Mouse (Mus musculus): ENCODE measurements around the gene Reps2.

Gene Reps2

DNA sequence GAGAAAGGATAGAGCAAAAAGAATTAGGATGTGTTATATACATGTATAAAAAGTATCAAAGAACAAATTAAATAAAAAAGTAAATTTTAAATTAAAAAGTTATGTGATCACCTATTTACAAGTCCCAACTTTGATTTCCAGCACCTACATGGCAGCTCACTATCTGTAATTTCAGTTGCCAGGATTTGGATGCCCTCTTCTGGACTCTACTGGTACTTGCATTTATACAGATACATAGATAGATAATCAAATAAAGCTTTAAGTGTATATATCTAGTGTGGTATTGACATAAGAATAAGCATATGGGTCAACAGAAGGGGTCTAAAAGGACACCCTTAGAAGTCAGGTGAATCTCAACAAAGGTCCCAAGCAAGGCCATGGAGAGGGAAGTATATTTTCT is 155.7 kb downstream of the Reps2 start:
- DNase-seq: no peak

DNA sequence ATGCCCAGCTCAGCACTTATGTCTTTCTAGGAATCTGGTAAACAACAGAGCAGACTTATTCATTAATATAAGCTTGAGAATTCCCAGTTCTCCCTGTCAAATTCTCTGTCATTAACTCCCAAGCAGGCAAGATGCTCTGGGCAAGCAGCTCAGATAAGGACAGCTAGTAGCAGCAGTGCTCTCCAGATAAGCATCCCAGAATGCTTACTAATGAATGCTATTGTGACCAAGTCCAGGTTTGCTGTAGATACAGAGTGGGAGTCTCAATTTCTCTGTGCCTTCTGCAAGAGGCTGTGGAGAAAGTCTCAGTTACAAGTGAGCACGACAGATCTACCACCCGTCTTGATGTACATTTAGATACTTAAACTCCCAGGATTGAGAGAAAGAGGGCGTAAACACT is 173.2 kb downstream of the Reps2 start:
- DNase-seq: no peak

DNA sequence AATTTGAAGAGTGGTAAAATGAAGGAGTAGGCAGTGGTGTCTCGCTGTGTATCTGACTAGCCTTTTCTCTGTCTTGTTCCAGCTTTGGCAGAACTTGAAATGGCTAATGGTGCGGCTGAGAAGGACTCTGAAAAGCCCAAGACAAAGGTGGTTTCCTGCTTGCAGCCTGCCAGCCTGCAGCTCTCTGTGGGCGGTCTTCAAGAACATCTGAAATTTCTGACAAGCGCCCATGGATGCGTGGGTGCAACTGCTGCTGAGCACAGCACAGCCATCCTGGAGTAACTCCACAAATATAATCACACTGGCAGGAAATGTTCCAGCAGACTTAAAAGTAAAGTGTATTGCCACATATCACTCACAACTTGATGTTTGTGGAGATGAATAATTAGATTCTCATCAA is 181.3 kb downstream of the Reps2 start:
- DNase-seq: no peak

DNA sequence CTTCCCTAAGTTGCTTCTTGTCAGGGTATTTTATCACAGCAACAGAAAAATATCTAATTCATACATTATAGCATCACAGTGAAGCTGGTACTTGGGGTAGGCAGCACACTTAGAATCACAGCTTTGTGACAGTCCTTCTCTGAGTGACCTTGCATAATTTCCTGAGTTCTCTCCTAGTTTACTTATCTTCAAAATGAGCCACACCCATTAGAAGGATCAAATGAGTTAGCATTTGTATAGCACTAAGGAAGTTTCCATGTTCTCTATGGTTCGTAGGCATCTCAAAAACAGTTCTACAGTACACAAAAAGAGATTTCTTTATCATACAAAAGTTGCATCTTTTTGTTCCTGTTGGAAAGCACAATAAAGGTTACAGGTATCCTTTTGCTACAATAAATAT is 187.0 kb downstream of the Reps2 start:
- DNase-seq: no peak

DNA sequence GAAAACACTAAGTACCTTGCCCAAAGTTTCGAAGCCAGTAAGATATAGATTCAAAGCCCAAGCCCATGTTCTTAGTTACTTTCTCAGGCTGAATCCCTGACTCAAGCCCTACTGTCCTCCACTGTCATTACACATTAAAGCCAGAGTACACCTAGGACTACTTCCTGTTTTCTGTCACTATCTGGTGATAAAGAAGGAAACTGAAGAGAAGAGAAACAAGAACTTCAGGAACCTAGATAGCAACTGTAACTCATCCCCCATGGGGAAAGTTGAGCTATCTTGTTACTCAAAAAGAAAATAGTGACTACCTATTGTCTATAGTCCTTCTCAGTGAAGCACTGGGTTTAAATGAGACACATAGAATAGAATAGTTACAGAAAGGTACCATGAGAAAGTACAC is 188.1 kb downstream of the Reps2 start:
- no peak for DNase-seq

DNA sequence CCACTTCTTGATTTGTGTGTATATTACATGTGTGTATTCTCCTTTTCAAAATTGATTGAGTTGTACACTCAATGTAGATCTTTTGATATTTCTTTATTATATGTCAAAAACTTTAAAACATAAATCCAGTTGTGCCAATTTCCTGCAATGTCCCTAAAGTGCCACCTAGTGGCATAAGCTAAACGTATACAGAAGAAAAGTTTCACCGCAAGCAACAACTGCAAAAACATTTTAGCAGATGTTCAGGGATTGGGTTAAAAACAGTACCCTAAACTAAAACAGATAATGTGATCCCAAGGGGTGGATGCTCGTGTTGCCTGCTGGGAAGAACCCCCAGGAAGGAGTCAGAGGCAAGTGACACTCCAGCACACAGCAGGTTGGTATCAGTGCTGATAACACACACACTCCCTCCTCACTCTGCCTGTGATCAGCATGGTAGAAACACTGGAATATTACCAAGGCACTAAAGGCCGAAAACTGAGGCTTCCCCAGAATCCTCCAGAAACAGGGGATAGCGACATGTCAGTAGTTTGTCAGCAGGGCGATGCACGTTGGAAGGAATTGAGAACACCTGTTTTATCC is 189.5 kb downstream of the Reps2 start:
- no peak for DNase-seq

DNA sequence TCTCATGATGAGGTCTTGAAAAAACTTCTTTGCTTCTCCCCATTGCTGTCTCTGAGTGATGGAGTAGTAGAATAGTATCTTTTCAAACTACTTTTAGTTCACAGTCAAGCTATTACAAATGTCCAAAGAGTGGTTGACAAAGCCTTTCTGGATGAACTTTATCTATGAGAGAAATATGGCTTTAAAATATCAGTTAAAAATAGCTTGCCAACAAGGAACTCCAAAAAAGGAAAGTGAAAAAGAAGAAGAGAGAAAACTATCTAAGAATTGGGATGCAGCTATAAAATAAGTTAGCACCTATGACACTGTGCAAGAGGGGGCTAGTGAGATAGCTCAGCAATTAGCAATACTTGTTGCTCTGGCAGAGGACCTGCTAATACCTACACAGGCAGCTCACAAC is 190.8 kb downstream of the Reps2 start:
- DNase-seq: no peak

DNA sequence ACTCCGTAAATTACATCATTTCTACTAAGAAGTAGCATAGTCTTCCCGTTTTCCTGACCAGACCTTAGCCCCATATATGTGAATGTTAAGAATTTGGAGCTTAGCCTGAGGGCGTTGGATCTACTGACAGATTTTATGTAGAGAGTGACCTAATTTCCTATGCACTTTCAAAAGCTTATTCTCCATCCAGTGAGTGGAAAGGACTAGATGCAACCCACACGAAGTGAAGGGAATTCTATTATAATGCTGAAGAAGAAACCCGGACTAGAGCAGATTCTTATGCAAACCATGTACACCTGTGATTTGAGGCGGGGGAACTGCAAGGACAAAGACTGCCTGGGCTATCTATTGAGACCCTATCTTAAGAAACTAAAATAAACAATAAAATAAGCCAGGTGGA is 195.5 kb downstream of the Reps2 start:
- no peak for DNase-seq

DNA sequence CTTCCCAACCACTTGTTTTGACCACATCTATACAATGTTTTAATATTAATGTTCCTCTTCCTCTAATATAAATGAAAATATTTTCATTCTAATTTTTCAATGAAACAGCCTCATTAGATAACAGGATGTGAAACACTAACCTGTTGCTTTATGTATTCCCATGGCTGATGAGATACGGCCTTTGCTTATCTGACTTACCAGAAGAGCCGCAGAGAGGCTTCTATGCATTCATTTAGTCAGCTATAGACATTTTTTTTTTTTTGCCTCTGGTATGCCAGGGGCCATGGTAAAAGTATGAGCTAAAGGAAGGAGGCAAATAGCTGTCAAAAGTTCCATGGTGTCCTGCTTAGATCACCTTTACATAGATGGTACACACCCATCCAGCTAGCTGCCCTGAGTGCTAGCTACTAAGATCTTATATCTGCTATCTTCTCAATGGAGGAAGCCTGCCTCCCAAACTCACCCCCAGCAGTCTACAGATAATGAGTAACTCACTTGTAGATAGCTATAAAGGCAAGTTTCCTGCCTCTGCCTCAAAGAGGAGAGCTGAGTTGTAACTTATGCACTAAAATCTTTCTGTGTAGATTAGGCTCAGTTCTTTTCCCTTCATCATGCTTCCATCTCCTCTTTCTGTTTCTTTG is 196.7 kb downstream of the Reps2 start:
- DNase-seq: no peak

DNA sequence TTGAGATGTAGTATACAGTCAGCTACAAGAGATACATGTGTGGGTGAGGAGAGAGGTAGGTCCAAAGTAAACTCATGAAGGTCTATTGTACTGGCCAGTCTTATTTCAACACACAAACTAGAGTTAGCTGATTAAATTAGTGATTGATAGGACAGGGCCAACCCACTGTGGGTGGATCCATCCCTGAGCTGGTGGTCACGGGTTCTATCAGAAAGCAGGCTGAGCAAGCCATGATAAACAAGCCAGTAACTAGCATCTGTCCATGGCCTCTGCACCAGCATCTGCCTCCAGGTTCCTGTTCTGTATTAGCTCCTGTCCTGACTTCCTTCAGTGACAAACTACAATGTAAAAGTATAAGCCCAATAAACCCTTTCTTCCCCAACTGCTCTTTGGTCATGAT is 200.1 kb downstream of the Reps2 start:
- DNase-seq: no peak

DNA sequence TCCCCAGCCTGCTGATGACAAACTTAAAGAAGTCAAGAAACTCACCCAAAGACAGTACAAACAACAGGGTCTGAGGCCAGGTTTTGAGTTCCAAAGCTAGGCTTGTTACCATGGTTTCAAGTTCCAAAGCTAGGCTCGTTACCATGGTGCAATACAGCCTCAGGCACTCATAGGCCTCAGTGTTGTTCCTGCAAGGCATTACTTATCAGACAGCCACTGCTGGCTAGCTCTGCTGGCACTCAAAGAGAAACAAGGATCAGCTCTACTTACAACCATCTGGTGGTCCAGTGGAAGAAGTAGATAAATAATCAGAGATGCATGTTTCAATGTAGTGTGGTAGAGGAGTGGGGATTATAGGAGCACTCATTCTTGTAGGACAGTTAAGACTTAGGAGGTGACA is 200.5 kb downstream of the Reps2 start:
- no peak for DNase-seq

DNA sequence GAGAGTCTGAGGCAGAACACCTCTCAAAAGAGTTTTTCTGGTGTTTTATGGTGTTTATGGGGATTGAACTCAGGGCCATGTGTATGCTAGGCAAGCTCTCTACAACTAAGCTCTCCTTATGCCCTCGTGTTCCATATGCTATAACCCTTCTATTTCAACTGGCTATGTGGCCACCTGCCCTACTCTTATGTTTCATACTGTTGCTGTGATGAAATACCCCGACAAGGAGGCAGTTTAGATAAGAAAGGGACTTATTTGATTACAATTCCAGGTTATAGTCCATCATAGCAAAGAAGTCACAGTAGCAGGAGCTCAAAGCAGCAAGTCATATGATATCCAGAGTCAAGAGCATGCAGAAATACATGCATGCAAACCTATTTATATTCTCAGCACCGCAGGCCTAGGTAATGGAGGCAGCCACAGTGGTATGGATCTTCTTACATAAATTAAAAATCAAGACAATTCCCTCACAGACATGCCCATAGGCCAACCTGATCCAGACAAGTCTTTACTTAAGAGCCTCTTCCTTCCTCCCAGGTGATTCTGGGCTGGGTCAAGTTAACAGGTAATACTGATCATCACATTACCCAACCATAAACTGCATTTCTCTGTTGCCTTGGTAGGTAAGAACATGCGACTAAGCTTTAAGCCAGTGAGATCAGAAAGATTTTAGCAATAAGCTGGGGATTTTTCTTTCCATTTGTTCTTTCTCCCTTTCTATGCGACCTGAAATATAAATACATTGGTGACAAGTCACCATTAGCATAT is 210.5 kb downstream of the Reps2 start:
- DNase-seq: no peak

DNA sequence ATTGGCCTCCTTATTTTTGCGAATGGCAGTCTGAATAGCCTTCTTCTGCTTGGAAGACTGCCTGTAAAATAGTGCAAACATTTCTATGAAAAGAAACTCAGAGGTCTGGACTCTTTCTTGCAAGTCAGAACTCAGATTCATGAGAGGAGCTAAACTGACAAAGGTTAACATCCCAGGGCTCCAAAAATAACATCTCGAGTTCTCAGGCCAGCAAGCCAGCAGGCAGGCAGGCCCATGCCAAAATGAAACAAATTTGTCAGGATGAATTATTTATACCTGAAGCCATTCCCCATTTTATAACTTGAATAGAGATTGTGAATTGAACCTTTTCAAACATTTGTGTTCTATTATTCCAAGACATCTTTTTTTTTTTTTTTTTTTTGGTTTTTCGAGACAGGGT is 215.8 kb downstream of the Reps2 start:
- DNase-seq: no peak

DNA sequence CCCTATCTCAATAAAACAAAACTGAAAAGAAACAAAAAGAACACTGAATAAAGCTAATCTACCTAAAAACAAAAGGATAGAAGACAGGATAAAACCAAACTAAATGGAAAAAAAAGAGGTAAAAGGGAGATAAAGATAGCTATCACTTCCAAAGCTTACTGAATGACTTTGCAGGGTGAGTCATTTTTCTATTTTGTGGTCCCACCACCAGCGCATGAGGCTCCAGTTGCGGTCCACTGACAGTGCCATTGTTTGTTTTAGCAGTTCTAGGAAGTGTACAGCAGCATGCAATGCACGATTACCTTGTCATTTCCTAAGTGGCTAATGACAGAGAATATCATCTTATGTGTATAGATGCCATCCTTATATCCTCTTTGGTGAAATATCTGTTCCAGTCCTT is 224.0 kb downstream of the Reps2 start:
- DNase-seq: no peak

DNA sequence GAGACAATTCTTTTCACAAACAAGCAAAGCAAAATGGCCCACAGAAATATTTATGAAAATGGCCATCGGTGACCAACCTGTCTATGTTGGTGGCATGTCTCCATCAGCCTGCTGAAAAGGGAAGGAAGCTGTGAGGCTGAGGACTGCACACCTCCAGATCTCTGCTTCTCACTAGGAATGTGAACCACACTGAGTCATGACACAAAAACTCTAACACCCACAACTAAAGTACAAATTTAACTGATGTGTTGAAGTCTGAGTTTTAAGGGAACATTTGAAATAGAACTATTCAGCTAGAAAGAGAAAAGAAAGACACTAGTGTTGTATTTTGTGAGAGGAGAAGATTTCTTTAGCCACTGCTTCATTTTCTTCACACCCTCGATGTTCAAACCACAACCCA is 230.3 kb downstream of the Reps2 start:
- no peak for DNase-seq

DNA sequence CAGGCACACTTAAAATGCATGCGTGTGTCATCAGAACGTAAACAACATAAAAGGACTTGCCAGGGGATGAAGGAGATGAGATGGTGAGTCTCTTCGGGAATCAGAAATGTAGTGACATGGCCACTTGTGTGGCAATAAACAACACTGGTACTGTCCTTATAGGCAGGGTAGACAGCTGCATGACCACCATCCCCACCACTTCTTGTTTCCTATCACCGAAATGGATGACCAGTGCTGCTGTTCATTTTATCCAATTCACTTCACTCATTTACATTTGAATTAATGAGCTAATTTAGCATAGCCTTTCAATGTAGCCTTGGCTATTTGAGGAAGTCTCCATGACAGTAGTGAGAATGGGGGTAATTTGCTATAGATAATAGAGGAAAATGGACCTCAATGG is 236.2 kb downstream of the Reps2 start:
- DNase-seq: no peak

DNA sequence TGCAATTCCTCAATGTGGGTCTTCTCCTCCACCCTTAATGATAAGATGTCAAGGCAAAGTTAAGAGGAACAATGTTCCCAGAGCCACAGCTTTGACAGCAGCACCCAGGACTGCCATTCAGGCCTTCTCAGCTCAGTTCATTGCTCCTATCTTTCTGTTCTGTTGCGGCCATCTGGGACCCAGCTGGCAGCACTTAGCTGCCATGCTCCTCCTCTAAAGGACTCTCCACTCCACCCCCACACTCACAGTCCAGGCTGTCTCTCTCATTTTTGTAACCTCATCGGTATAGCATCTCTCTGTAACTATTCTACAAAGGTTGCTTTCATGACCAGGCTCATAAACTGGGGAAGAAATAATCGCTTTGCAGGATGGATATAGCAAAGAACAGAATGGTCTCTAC is 241.0 kb downstream of the Reps2 start:
- DNase-seq: no peak

DNA sequence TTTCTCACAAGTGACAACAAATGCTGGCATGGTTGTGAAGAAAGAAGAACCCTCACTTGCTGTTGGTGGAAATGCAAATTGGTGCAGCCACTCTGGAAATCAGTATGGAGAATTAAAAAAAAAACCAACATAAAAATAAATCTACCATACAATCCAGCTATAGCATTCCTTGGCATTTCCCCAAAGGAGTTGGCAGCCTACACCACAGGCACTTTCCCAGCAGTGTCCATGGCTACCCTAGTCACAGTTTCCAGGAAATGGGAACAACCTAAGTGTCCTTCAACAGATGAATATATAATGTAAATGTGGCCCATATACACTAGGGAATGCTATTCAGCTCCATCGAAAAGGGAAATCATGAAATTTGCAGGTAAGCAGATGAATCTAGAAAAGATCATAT is 262.7 kb downstream of the Reps2 start:
- DNase-seq: no peak

DNA sequence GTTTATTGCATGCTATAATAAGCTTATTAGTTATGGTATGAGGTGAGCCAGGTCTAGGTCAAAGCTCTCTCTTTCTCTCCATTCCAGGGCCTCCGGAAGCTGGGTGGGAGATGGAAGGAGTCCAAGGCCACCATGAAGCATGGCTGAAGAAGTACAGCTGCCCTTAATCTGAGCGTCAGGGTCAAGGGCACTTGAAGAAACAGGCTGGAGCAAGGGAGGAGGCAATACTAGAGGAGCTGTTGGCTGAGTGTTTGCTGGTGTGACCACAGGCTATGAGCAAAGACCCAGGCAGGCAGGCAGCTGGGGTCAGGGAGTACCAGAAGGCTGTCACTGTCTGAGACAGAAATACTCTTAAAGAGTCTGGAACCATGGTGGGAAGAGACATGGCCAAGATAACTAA is 280.2 kb downstream of the Reps2 start:
- no peak for DNase-seq
